Mouse (Mus musculus): ENCODE results near the gene Med26.

DNA sequence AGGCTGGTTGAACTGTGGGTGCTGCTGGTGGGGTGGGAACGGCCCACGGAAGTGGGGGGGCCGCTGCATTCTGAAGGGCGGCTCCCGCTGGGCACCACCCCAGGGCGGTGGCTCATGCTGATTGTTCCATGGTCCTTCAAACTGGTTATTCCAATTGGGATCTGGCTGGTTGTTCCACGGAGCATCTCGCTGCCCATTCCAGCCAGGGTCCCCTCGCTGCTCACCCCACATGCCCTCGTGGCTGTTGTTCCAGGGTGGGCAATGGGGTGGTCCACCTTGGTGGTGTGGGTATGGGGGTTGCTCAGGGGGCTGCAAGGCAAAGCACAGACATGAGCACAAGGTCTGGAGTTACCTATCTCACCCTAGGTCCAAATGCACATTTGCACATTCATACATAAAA, 83.9 kb downstream of the Med26 start:
- TF ChIP-seq CTCF (IDR thresholded peaks at IDR 0.05; ENCODE audit: borderline replicate concordance, extremely low read depth, insufficient read depth, insufficient read length) (no peak), POLR2A (IDR thresholded peaks at IDR 0.05; ENCODE audit: borderline replicate concordance, extremely low read depth, insufficient read depth, insufficient read length, poor library complexity, severe bottlenecking) (no peak)
